Mouse (Mus musculus) embryonic facial prominence, embryonic 11.5 days (tissue): Measurements from ENCODE around the gene Pdcd7. TPM values are rescaled to one million over a fixed set of nuclear protein-coding genes. Genes with fewer than 3 reads are reported as not detected.

Experiments used
- ATAC-seq: fragments of 200-750 bp; cut with Nextera tagmentation; replicated peaks from 2 replicates; pipeline ENCODE4 v1.8.0; 2017; ENCODE audit warnings: low read depth; ENCODE audit not compliant: insufficient number of reproducible peaks, low FRiP score, low TSS enrichment
- DNase-seq: peaks from one replicate; pipeline ENCODE4 v3.0.0-alpha.2; 2015; ENCODE audit warnings: low spot score
- H3K27ac ChIP-seq: fragments of 300-500 bp; sonication (generic); replicated peaks from 2 replicates; pipeline ENCODE4 v1.5.1; 2014; ENCODE audit warnings: mild to moderate bottlenecking, low read depth, low read length, control low read depth
- H3K27me3 ChIP-seq: fragments of 300-500 bp; sonication (generic); 2 replicates; pipeline ENCODE4 v1.6.1; 2014; ENCODE audit warnings: mild to moderate bottlenecking, low read length, moderate library complexity, mixed read lengths; ENCODE audit not compliant: control insufficient read depth, insufficient read depth
- H3K36me3 ChIP-seq: fragments of 300-500 bp; sonication (generic); replicated peaks from 2 replicates; pipeline ENCODE4 v1.6.1; 2014; ENCODE audit warnings: low read depth, mild to moderate bottlenecking, low read length, moderate library complexity, mixed read lengths; ENCODE audit not compliant: control insufficient read depth, insufficient read depth
- H3K4me1 ChIP-seq: fragments of 300-500 bp; sonication (generic); 2 replicates; pipeline ENCODE4 v1.6.1; 2014; ENCODE audit warnings: low read length, mixed read lengths; ENCODE audit not compliant: control insufficient read depth, insufficient read depth
- H3K4me2 ChIP-seq: fragments of 300-500 bp; sonication (generic); 2 replicates; pipeline ENCODE4 v1.6.1; 2014; ENCODE audit warnings: low read depth, mild to moderate bottlenecking, control low read depth, low read length, moderate library complexity
- H3K4me3 ChIP-seq: fragments of 300-500 bp; sonication (generic); 2 replicates; pipeline ENCODE4 v1.5.1; 2014; ENCODE audit warnings: low read depth, low read length, control low read depth
- H3K9ac ChIP-seq: fragments of 300-500 bp; sonication (generic); replicated peaks from 2 replicates; pipeline ENCODE4 v1.6.1; 2014; ENCODE audit warnings: mild to moderate bottlenecking, control low read depth, low read length
- H3K9me3 ChIP-seq: fragments of 300-500 bp; sonication (generic); replicated peaks from 2 replicates; pipeline ENCODE4 v1.6.1; 2016; ENCODE audit warnings: mild to moderate bottlenecking, low read length, inconsistent platforms, mixed read lengths; ENCODE audit not compliant: control insufficient read depth
- WGBS: fragments of 180-500 bp; shearing (Covaris S2); extraction: QIAGEN DNeasy Blood & Tissue Kit; methylation state at CpG from one replicate; pipeline ENCODE4 v1.1.7; 2014; 5-methylcytosine and 5-hydroxymethylcytosine counted together
- polyA plus RNA-seq: library from polyadenylated mRNA; unstranded; fragments of >200 nt; fragmentation: Nextera tagmentation; extraction: Ambion mirVana; gene quantifications from 2 replicates; pipeline ENCODE4 v1.2.1, GENCODE M21; 2014

The Pdcd7 gene
- polyA plus RNA-seq, 1 experiment from 2014 or later = 18.5 TPM

DNA sequence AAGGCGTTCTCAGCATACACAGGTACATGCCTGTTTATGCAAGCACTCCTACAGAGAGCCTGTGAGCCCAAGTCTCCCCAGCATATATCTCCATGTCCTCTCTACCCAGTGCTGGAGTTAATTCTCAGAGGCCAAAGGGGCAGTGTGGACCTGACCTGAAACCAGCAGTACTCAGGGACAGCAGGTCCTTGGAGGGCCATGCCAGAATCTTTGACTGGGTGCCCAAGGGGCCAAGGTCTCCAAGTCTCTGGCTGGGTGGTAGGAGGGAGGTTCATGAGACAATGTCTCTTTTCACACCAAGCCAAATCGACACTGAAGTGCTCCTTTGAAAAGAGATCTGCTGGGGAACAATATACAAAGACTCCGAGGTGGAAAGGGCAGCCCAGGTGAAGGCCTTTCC is 62.0 kb downstream of the Pdcd7 start:
- Histone ChIP-seq H3K4me2 (no peak overlapping the region), H3K4me1 (no peaks in the 10 kb centered on the region), H3K27ac (no peak overlapping the region), H3K9me3 (no peaks in the 10 kb centered on the region), H3K9ac (no peak overlapping the region), H3K36me3 (no peaks in the 10 kb centered on the region), H3K27me3 (no peaks in the 10 kb centered on the region), H3K4me3 (no peak overlapping the region)
- 79% methylated on average over 3 of the region's 3 CpGs for WGBS
- no peak for DNase-seq
- no peak for ATAC-seq

DNA sequence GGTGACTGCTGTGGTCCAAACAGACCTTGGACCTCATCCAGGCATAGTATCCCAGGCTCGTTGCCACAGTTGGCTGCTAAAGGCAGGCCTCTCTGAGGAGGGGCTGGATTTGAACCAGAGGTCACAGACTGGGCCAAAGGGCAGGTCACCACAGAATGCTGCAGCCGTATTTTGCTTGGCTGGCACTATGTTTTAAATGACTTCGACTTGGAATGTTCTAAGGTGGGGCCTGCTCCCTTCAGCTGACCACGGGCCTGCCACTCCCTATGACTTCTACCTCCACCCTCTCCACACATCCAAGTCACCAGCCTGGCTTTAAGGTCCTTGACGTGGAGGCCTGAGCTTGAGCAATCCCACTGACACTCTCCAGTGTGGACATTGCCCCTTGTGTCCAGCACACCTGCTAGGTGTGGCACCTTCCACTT is 63.0 kb downstream of the Pdcd7 start:
- ATAC-seq = no peak
- no peak overlapping the region for H3K4me3 ChIP-seq
- 67% methylated on average over 5 of the region's 5 CpGs for WGBS

More for the DNA sequence above, 63.0 kb downstream of the Pdcd7 start:
- no peak for DNase-seq
- Histone ChIP-seq H3K27ac (no peak overlapping the region), H3K9me3 (no peaks in the 10 kb centered on the region), H3K27me3 (no peaks in the 10 kb centered on the region), H3K36me3 (no peaks in the 10 kb centered on the region), H3K4me1 (no peaks in the 10 kb centered on the region), H3K4me2 (no peak overlapping the region), H3K9ac (no peak overlapping the region)

Other genes starting within 250 kb of the Pdcd7 start
- gene Igdcc4, start 244.6 kb upstream of the Pdcd7 start, polyA plus RNA-seq = 11.8 and 12.4 TPM in 2 replicates
- 17.0 and 18.7 TPM in 2 replicates for gene Igdcc3, start 204.9 kb upstream of the Pdcd7 start, polyA plus RNA-seq
- 4.9 and 5.7 TPM in 2 replicates for gene Parp16, start 150.8 kb upstream of the Pdcd7 start, polyA plus RNA-seq
- gene Cilp, start 80.9 kb upstream of the Pdcd7 start, polyA plus RNA-seq = 0.21 TPM in 2 replicates
- 60.1 and 64.3 TPM in 2 replicates for gene Clpx, start 51.8 kb upstream of the Pdcd7 start, polyA plus RNA-seq
- 0.31 TPM in 1 of 2 replicates, not detected in the other for gene Ubap1l, start 14.9 kb downstream of the Pdcd7 start, polyA plus RNA-seq
- gene Kbtbd13, start 45.5 kb downstream of the Pdcd7 start, polyA plus RNA-seq = 1.2 and 1.3 TPM in 2 replicates
- gene Rasl12, start 52.4 kb downstream of the Pdcd7 start, polyA plus RNA-seq = 7.6 and 9.8 TPM in 2 replicates
- gene Slc51b, start 76.9 kb downstream of the Pdcd7 start, polyA plus RNA-seq = not detected in 2 replicates
- 20.0 and 20.8 TPM in 2 replicates for gene Mtfmt, start 89.7 kb downstream of the Pdcd7 start, polyA plus RNA-seq
- gene Spg21, start 114.8 kb downstream of the Pdcd7 start, polyA plus RNA-seq = 143 and 157 TPM in 2 replicates
- not detected in 2 replicates for gene Ankdd1a, start 174.1 kb downstream of the Pdcd7 start, polyA plus RNA-seq
- gene Plekho2, start 233.9 kb downstream of the Pdcd7 start, polyA plus RNA-seq = 10.6 and 11.2 TPM in 2 replicates
- 9.7 and 10.4 TPM in 2 replicates for gene Pif1, start 241.1 kb downstream of the Pdcd7 start, polyA plus RNA-seq